In the genomic region with DNA sequence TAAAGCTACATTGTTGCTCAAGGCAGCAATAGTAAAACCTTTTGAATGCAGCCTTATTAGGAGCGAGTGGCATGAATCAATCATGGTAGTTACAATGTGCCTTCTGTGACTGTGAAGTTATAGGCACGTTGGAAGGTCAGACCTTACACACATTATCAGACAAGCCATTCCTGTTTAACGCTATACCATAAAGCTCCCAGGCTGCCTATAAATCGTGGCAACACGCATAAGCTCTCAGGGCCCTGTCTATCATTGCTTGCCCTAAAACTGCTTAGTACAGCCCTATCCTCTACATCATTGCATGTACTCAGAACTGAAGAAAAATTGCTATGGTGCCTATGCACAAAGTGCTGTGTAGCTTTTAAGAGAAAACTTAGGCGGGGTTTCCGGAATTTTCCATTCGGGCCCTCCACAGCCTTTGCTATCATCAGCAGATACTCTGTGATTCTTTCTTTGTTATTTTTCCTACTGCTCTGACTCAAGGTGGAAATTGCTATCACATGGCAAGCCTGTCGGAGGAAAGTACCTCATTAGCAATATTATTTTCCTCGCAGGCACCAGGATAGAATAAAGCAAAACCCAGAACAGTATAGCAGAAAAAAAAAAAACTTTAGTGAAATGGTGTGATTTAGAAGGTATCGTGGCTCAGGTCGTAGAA, we compare ENCODE assay signal across 23 mouse cellular contexts.
DNase-seq lines count a peak whose midpoint lies in the region; ATAC-seq lines count a peak whose summit lies in the region.
"Had no signal": no experiment of that assay in that cellular context is flagged by ENCODE, and none has a peak within 500 bp of the region (broad histone marks: within the 10 kb centered on the region; RNA-seq: fewer than 3 reads in every experiment).

No protein-coding gene starts in this region.

- H3K9ac ChIP-seq in hindbrain, embryonic 14.5 days = no peak overlapping the region
- H3K9ac ChIP-seq in limb, embryonic 11.5 days (ENCODE audit: low read length) = no peak overlapping the region
- no peak overlapping the region for H3K9ac ChIP-seq in neural tube, embryonic 14.5 days (replicated peaks; ENCODE audit: low read depth, low read length)
- H3K9ac ChIP-seq: forebrain, embryonic 12.5 days; heart, embryonic 15.5 days had no signal

- 78% methylated on average over 12 of the region's 12 CpGs for WGBS in hindbrain, embryonic 14.5 days
- 91% methylated on average over 12 of the region's 12 CpGs for WGBS in hindbrain, embryonic 10.5 days
- WGBS in limb, embryonic 11.5 days = 48% methylated on average over 12 of the region's 12 CpGs
- WGBS in neural tube, embryonic 14.5 days = 58% methylated on average over 12 of the region's 12 CpGs

- no peaks in the 10 kb centered on the region for H3K36me3 ChIP-seq in hindbrain, embryonic 14.5 days (replicated peaks; ENCODE audit: control insufficient read depth, insufficient read depth)
- no peaks in the 10 kb centered on the region for H3K36me3 ChIP-seq in hindbrain, embryonic 10.5 days
- no peaks in the 10 kb centered on the region for H3K36me3 ChIP-seq in limb, embryonic 11.5 days (ENCODE audit: control insufficient read depth, insufficient read depth, low read length)
- no peaks in the 10 kb centered on the region for H3K36me3 ChIP-seq in neural tube, embryonic 14.5 days (ENCODE audit: control insufficient read depth, insufficient read depth, low read length)
- H3K36me3 ChIP-seq: embryonic facial prominence, embryonic 10.5 days; forebrain, embryonic 12.5 days; heart, embryonic 15.5 days had no signal

- H3K4me2 ChIP-seq in hindbrain, embryonic 14.5 days (replicated peaks) = no peak overlapping the region
- H3K4me2 ChIP-seq in limb, embryonic 11.5 days (ENCODE audit: low read depth, severe bottlenecking) = no peak overlapping the region
- H3K4me2 ChIP-seq in neural tube, embryonic 14.5 days (ENCODE audit: low read depth, low read length) = no peak overlapping the region
- H3K4me2 ChIP-seq: forebrain, embryonic 12.5 days; heart, embryonic 15.5 days had no signal

- ATAC-seq in hindbrain, embryonic 14.5 days (ENCODE audit: low FRiP score) = peak; percentile 51
- ATAC-seq in limb, embryonic 11.5 days (ENCODE audit: insufficient number of reproducible peaks, low FRiP score, low TSS enrichment, low read depth) = peak; percentile 85
- ATAC-seq in neural tube, embryonic 14.5 days (ENCODE audit: low read depth) = peak; percentile 89
- ATAC-seq: intestine, embryonic 16.5 days; Patski had no signal

- H3K27ac ChIP-seq in hindbrain, embryonic 14.5 days = no peak overlapping the region
- no peak overlapping the region for H3K27ac ChIP-seq in hindbrain, embryonic 10.5 days
- H3K27ac ChIP-seq in limb, embryonic 11.5 days (replicated peaks; ENCODE audit: low read depth, low read length) = 0 out of 2 replicates have a peak overlapping the region, but pooled peaks have one; percentile 4
- no peak overlapping the region for H3K27ac ChIP-seq in neural tube, embryonic 14.5 days (ENCODE audit: low read depth, low read length)
- H3K27ac ChIP-seq: embryonic facial prominence, embryonic 10.5 days; forebrain, embryonic 12.5 days; heart, adult 2 months; heart, embryonic 15.5 days had no signal

- H3K9me3 ChIP-seq in hindbrain, embryonic 14.5 days (ENCODE audit: control insufficient read depth, low read length) = no peaks in the 10 kb centered on the region
- no peaks in the 10 kb centered on the region for H3K9me3 ChIP-seq in hindbrain, embryonic 10.5 days
- H3K9me3 ChIP-seq in limb, embryonic 11.5 days (ENCODE audit: control insufficient read depth, low read length) = no peaks in the 10 kb centered on the region
- H3K9me3 ChIP-seq in neural tube, embryonic 14.5 days (ENCODE audit: control insufficient read depth, low read length) = no peaks in the 10 kb centered on the region
- H3K9me3 ChIP-seq: embryonic facial prominence, embryonic 10.5 days; forebrain, embryonic 12.5 days; heart, embryonic 15.5 days had no signal

- H3K4me1 ChIP-seq in hindbrain, embryonic 14.5 days (replicated peaks; ENCODE audit: control insufficient read depth, insufficient read depth, low read length) = no peaks in the 10 kb centered on the region
- H3K4me1 ChIP-seq in hindbrain, embryonic 10.5 days (replicated peaks) = no peaks in the 10 kb centered on the region
- no peaks in the 10 kb centered on the region for H3K4me1 ChIP-seq in limb, embryonic 11.5 days (ENCODE audit: control insufficient read depth, insufficient read depth, low read length)
- no peaks in the 10 kb centered on the region for H3K4me1 ChIP-seq in neural tube, embryonic 14.5 days (ENCODE audit: control insufficient read depth, insufficient read depth, low read length)
- H3K4me1 ChIP-seq: embryonic facial prominence, embryonic 10.5 days; forebrain, embryonic 12.5 days; heart, embryonic 15.5 days had no signal

- H3K27me3 ChIP-seq in hindbrain, embryonic 14.5 days (ENCODE audit: control insufficient read depth, insufficient read depth, low read length) = no peaks in the 10 kb centered on the region
- H3K27me3 ChIP-seq in hindbrain, embryonic 10.5 days (ENCODE audit: insufficient read depth, poor library complexity, severe bottlenecking) = no peaks in the 10 kb centered on the region
- H3K27me3 ChIP-seq in limb, embryonic 11.5 days (ENCODE audit: control insufficient read depth, insufficient read depth, low read length) = no peaks in the 10 kb centered on the region
- no peaks in the 10 kb centered on the region for H3K27me3 ChIP-seq in neural tube, embryonic 14.5 days (ENCODE audit: control insufficient read depth, insufficient read depth, low read length)
- H3K27me3 ChIP-seq: forebrain, embryonic 12.5 days; heart, embryonic 15.5 days; Patski had no signal

- no peak overlapping the region for H3K4me3 ChIP-seq in hindbrain, embryonic 14.5 days (replicated peaks; ENCODE audit: low read length)
- no peak overlapping the region for H3K4me3 ChIP-seq in hindbrain, embryonic 10.5 days
- H3K4me3 ChIP-seq in limb, embryonic 11.5 days (ENCODE audit: low read depth, low read length) = no peak overlapping the region
- no peak overlapping the region for H3K4me3 ChIP-seq in neural tube, embryonic 14.5 days (ENCODE audit: low read depth, low read length)
- H3K4me3 ChIP-seq: embryonic facial prominence, embryonic 10.5 days; forebrain, embryonic 12.5 days; heart, adult 2 months; heart, embryonic 15.5 days had no signal

- no peak for DNase-seq in hindbrain, embryonic 14.5 days (ENCODE audit: low spot score)
- DNase-seq in hindbrain, embryonic 10.5 days (ENCODE audit: low spot score) = no peak
- peak; percentile 7 for DNase-seq in brain, adult 2 months (ENCODE audit: low read depth, low spot score)
- peak; percentile 55 for DNase-seq in limb, embryonic 11.5 days (ENCODE audit: low spot score)
- no peak for DNase-seq in retina, embryonic 14.5 days (ENCODE audit: low spot score)
- DNase-seq in thymus, postnatal 4 days = no peak
- DNase-seq: adrenal gland, adult 8-10 months; cerebellum, adult 11 months; cerebellum, postnatal 14 days; gastrocnemius, postnatal 25 days; heart, adult 2 months; kidney, postnatal 36 days; layer of hippocampus, adult 9-11 months; lung, adult 18-20 months; lung, postnatal 14 days; right cerebral cortex, postnatal 4 days; thymus, adult 2 months had no signal

Comparison
In these comparisons a context has a peak if more than half of its experiments do, and no peak if none do; other contexts are left out.
1. DNase-seq: peak in brain, adult 2 months (single experiment) and limb, embryonic 11.5 days (single experiment); none in hindbrain, embryonic 14.5 days (single experiment), hindbrain, embryonic 10.5 days (single experiment), retina, embryonic 14.5 days (single experiment) and thymus, postnatal 4 days (single experiment).
2. Peak in every context shown above with its lines, with median percentiles within 50 percentile points of each other: ATAC-seq.